Mouse (Mus musculus) heart, adult 8-10 months (tissue): ENCODE measurements around the gene Tlr9. TPM values are rescaled to one million over a fixed set of nuclear protein-coding genes. Genes with fewer than 3 reads are reported as not detected.

ENCODE experiments used
- DNase-seq: peaks from one replicate; pipeline ENCODE4 v3.0.0; 2022; ENCODE audit warnings: low spot score
- total RNA-seq, 4 experiments: library from RNA; stranded (reverse); gene quantifications; 2 replicates each; pipeline ENCODE4 v1.2.4; 2022

Tlr9 gene
- total RNA-seq, 4 experiments from 2014 or later: 0.33 to 0.57 (median 0.42) TPM

- DNase-seq: no peak
Measured at GRCm38 (mm10) chr9:106231816-106232215, 9.4 kb downstream of the Tlr9 start.

DNA sequence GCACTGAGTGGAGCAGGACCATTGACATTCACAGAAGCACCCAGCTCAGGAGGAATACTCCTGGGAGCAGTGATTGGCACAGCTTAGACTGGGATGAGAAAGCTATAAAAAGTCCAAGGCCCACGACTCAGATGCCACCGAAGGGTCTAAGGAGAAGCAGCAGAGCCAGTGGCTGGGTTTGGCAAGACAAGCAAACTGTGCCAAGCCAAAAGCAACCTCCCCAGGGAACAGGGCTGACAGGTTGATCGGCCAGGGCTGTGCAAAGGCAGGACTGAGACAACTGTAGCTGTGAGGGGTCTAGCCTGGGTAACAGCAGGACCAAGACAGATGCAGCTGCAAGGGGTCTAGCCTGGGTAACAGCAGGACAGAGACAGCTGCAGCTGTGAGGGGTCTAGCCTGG, 10.6 kb downstream of the Tlr9 start:
- DNase-seq: no peak

GRCm38 (mm10) chr9:106233953-106234352, 11.6 kb downstream of the Tlr9 start:
- DNase-seq: no peak

- no peak for DNase-seq
Measured at GRCm38 (mm10) chr9:106235194-106235830, 12.9 kb downstream of the Tlr9 start.

GRCm38 (mm10) chr9:106236156-106236817, 13.9 kb downstream of the Tlr9 start:
- no peak for DNase-seq

GRCm38 (mm10) chr9:106236818-106237211, 14.4 kb downstream of the Tlr9 start:
- DNase-seq: no peak

DNA sequence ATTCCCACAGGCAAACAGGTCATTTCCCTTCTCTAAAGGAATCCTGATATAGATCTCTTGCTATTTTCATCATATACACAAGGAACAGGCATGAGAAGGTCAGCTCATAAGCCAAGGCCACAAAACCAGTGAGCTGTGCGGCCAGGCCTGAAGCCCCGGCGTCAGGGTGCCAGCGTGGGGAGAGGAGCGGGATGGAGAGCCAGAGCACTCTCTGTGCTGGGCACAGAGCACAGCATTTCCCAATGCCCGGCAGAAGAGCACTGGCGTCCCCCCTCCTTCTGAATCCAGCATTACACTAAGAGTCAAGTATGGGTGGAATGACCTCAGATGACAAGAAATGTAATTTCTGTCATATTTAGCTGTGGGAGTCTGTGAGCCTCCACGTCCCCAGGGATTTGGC, 15.0 kb downstream of the Tlr9 start:
- no peak for DNase-seq

DNA sequence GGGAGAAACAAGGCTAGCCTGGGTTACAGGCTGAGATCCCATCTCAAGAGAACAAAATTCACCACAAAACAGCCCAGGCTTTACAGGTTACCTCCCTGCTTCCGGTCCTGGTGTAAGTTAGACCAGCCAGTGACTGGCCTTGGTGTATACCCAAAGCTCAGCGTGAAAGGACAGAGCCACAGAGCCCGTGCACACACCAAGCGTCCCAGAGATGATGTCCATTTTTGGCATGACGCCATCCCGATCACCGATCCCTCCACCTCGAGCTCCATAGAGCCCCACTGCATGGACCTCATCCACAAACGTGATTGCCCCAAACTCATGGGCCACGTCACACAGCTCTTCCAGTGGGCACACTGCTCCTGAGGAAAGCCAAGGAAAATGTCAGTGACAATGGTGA, 15.5 kb downstream of the Tlr9 start:
- DNase-seq: no peak

DNA sequence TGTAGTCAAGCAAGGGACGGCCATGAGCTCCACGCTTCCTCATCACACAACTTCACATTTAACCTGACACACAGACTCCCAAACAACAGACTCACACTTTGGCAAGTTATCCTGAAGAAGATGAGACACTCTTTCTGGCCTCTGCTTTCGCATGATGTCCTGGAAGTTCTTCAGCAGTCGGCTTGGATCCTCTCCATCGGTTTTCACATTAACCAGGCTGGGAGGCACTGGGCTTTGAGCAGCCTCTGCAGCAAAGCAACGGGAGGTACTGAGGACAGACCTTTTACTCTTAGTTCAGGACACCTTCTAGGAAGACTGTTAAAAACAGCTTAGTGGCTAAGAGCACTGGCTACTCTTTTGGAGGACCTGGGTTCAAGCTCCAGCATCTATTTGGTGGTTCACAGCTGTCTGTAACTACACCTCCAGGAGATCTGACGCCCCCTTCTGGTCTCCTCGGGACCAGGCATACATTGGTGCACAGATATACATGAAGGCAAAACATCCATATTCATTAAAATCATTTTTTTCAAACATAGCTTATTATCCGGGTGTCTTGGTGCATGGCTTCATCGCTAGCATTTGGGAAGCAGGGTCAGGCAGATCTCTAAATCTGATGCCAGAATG, 19.3 kb downstream of the Tlr9 start:
- DNase-seq: no peak

DNA sequence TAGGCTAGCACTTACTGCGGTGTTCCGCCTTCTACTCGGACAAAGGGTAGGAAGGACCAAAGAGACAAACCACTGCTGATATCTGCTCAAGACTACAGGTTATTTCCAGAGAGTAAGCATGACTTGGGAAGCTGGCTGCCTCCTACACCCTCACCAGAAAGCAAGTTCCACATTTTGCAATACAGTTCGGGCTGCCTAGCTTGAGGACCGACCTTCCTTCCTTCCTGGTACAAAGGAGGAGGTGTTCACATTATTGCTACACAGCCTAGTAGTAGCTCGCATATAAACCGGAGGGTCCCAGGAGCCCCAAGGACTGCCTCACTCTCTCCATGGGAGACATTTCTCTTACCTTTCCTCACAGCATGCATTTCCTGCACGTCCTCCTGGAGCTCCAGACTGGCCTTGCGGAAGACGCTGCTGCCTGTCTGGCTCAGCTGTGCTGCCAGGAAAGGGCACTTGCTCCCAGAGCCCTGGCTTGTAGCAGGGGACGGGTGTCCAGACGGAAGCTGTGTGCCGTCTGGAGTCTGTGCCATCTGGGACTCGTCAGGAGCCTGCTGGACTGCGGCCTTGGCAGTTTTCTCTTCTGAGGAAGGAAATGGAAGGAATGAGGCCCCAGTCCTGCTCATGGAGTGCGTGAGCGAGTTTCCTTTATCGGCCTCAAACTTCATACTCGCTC, 20.6 kb downstream of the Tlr9 start:
- DNase-seq: no peak

- DNase-seq: no peak
Measured at GRCm38 (mm10) chr9:106249550-106249949, 27.2 kb downstream of the Tlr9 start.

GRCm38 (mm10) chr9:106250245-106250644, 27.8 kb downstream of the Tlr9 start:
- no peak for DNase-seq

- DNase-seq: no peak
Measured at GRCm38 (mm10) chr9:106251066-106251465, 28.7 kb downstream of the Tlr9 start.

GRCm38 (mm10) chr9:106254001-106254400, 31.6 kb downstream of the Tlr9 start:
- DNase-seq: no peak

- no peak for DNase-seq
Measured at GRCm38 (mm10) chr9:106258412-106258811, 36.0 kb downstream of the Tlr9 start.

GRCm38 (mm10) chr9:106258990-106259389, 36.6 kb downstream of the Tlr9 start:
- DNase-seq: no peak

- DNase-seq: no peak
Measured at GRCm38 (mm10) chr9:106261058-106261457, 38.7 kb downstream of the Tlr9 start.

- no peak for DNase-seq
Measured at GRCm38 (mm10) chr9:106261491-106261890, 39.1 kb downstream of the Tlr9 start.

GRCm38 (mm10) chr9:106262075-106262474, 39.7 kb downstream of the Tlr9 start:
- no peak for DNase-seq

DNA sequence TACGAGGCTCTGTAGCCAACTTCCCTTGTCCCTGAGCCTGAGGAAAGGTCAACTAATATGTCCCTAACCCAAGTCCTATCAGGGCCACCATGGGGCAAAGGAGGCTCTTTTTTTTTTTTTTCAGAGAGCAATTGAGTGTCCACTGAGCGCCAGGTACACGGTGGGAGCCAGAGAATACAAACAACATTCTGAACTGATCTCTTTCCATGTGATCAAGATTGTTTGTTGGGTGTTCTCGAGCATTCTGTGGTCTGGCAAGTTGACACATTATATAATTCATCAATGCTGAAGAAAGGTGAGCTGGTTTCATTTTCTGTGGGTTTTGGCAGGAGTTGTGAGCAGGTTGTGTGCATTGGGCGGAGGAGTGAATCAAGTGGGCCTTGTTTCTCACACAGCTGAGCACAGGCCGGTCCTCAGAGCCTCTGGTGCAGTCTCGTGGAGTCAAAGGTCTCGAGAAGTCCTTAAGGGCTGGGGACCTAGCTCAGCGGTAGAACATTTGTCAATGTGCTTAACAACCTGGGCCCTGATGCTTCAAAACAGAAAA, 41.1 kb downstream of the Tlr9 start:
- DNase-seq: no peak

- DNase-seq: no peak
Measured at GRCm38 (mm10) chr9:106265358-106266075, 43.1 kb downstream of the Tlr9 start.
